Mouse (Mus musculus): ENCODE measurements at regions not wholly inside any gene's neighbourhood (a gene's known extent, or its start where the extent isn't known, plus 50 kb on each side); places are given as distances from the start of the nearest gene placed in this dataset.
"Not testable (repeated sequence)": the region's sequence is repeated elsewhere in the genome, so short reads cannot be mapped to it uniquely, and the experiment has no call there.

DNA sequence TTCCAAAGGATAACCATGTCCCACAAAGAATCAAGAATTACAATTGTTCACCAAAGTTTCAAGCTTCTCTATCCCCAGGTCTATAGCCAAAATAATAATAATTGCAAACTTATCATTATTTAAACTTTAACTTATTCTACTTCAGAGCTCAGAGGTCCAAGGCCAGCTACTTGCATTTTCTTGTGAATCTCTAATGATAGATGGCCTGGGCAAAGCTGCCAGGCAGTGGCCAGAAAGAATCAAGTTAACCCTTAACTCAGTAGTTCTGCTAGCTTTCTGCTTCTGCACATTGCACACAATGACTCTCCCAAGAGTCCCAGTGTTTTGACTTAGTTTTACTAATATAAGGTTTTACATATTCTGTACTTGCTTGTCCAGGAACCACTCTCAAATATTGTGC, 228.3 kb upstream of the Dcbld2 start:
- TF ChIP-seq CTCF (IDR thresholded peaks at IDR 0.05; ENCODE audit: borderline replicate concordance, insufficient read depth, low read length); POLR2A (IDR thresholded peaks at IDR 0.05; ENCODE audit: low read depth, low read length): not testable (repeated sequence)

Measured in embryonic fibroblast, embryonic 13.5 days (primary cell).